Comparison of ENCODE assay signal across 16 mouse cellular contexts in the genomic region with DNA sequence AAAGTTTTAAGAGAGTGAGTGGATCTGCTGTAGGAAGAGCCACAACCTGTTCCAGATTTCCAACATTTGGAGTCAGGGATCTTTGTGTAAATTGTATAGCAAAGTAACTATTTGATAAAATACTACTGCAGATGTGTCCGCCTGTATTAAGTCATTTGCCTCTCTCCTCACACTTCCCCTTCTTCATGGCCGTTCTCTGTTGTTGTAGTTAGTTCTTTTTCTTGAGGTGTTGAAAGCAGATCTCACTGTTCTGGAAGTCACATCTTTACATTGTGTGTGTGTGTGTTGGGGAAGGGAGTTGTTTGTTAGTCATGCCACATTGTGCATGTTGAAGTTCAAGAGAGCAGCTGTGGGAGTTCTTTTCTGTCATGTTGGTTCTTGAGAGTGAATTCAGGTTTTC.
"Had no signal": no experiment of that assay in that cellular context is flagged by ENCODE, and none has a peak within 500 bp of the region (broad histone marks: within the 10 kb centered on the region; RNA-seq: fewer than 3 reads in every experiment).

No protein-coding gene starts in this region.

- H3K9me3 ChIP-seq: liver, embryonic 12.5 days; midbrain, embryonic 10.5 days; midbrain, embryonic 12.5 days; neural tube, embryonic 13.5 days had no signal

- H3K4me2 ChIP-seq: liver, embryonic 12.5 days; lung, embryonic 14.5 days; midbrain, embryonic 12.5 days; neural tube, embryonic 13.5 days had no signal

- H3K4me1 ChIP-seq: midbrain, embryonic 10.5 days; midbrain, embryonic 12.5 days; neural tube, embryonic 13.5 days had no signal

- H3K4me3 ChIP-seq: liver, embryonic 12.5 days; midbrain, embryonic 10.5 days; midbrain, embryonic 12.5 days; myocyte; neural tube, embryonic 13.5 days had no signal

- ATAC-seq: liver, embryonic 12.5 days; midbrain, embryonic 16.5 days had no signal

- DNase-seq: lung, adult 18-20 months; lung, embryonic 14.5 days; lung, postnatal 14 days; lung, postnatal 4 days; midbrain, embryonic 14.5 days; right cerebral cortex, postnatal 14 days; thymus, adult 18-20 months; thymus, postnatal 25 days; thymus, postnatal 4 days had no signal

- H3K9ac ChIP-seq: liver, embryonic 12.5 days; liver, embryonic 14.5 days; lung, embryonic 14.5 days; midbrain, embryonic 12.5 days; neural tube, embryonic 13.5 days had no signal

- H3K27me3 ChIP-seq: liver, embryonic 12.5 days; midbrain, embryonic 12.5 days; neural tube, embryonic 13.5 days had no signal

- H3K27ac ChIP-seq: liver, embryonic 12.5 days; liver, embryonic 14.5 days; midbrain, embryonic 10.5 days; midbrain, embryonic 12.5 days; neural tube, embryonic 13.5 days had no signal
